Mouse (Mus musculus) small intestine, adult 2 months (tissue): ENCODE measurements around the gene Dusp12.

Experiments
- CTCF ChIP-seq: fragments of 200-500 bp; IDR thresholded peaks from 2 replicates; pipeline ENCODE4 v1.5.1; 2012; ENCODE audit warnings: low read depth, mild to moderate bottlenecking, control low read depth, inconsistent platforms, low read length, moderate library complexity, mixed read lengths; ENCODE audit not compliant: insufficient replicate concordance, insufficient read length; ENCODE audit errors: extremely low read depth
- POLR2A ChIP-seq: fragments of 200-500 bp; IDR thresholded peaks from 2 replicates; pipeline ENCODE4 v1.6.1; 2012; ENCODE audit warnings: low read depth, mild to moderate bottlenecking, control low read depth, inconsistent platforms, low read length, moderate library complexity

GRCm38 (mm10) chr1:170829781-170830180 lies 55.6 kb downstream of the Dusp12 start:
- no peak for TF ChIP-seq POLR2A
- TF ChIP-seq CTCF: no peak
